ENCODE assay signal across 9 mouse cellular contexts in the genomic region with DNA sequence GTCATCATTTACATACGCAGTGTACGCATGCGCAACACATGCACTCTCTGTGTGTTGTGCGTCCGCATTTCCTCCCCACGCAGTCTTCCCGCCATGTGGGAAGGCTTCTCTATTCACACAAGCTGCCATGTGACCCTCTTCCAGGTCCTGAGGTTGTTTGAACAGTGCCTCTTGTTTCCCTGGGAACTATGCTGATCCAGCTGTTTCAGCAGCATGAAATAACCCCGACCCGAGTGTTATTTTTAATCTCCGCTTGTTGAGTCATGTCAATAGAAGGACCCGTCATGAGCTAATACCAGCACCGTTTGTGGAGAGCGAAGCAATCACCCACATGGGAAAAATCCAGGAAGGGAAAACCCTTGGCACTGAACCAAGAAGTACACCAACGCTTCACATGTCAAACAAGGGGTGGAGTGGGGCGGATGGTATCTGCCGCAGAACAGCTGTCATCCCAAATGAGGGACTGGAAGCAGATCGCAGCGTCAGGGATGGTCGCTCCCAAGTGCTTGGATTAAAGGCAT. TPM values are rescaled to one million over a fixed set of nuclear protein-coding genes. Genes with fewer than 3 reads are reported as not detected.
A peak's percentile ranks its signal among the peaks of the same experiment; 100 is the strongest.
DNase-seq lines count a peak whose midpoint lies in the region; ATAC-seq and TF ChIP-seq lines count a peak whose summit lies in the region.
"Had no signal": no experiment of that assay in that cellular context is flagged by ENCODE, and none has a peak within 500 bp of the region (broad histone marks: within the 10 kb centered on the region; RNA-seq: fewer than 3 reads in every experiment).

No protein-coding gene starts in this region.

- no peak for TF ChIP-seq CTCF in lung, postnatal 0 days (IDR thresholded peaks at IDR 0.05)

- H3K27me3 ChIP-seq in forebrain, embryonic 13.5 days: no peaks in the 10 kb centered on the region
- H3K27me3 ChIP-seq in forebrain, embryonic 12.5 days: no peaks in the 10 kb centered on the region
- H3K27me3 ChIP-seq in embryonic facial prominence, embryonic 14.5 days (replicated peaks; ENCODE audit: control insufficient read depth, insufficient read depth, low read length): no peaks in the 10 kb centered on the region
- no peaks in the 10 kb centered on the region for H3K27me3 ChIP-seq in lung, postnatal 0 days (replicated peaks; ENCODE audit: insufficient read depth, low read length)
- H3K27me3 ChIP-seq: CH12.LX had no signal

- intact Hi-C loops in heart, postnatal 25 days (cut with DNase I): no loop called here

- no peaks in the 10 kb centered on the region for H3K9me3 ChIP-seq in forebrain, embryonic 13.5 days (replicated peaks)
- no peaks in the 10 kb centered on the region for H3K9me3 ChIP-seq in forebrain, embryonic 12.5 days
- no peaks in the 10 kb centered on the region for H3K9me3 ChIP-seq in embryonic facial prominence, embryonic 14.5 days (ENCODE audit: control insufficient read depth, low read length)
- H3K9me3 ChIP-seq in lung, postnatal 0 days (ENCODE audit: low read length): no peaks in the 10 kb centered on the region

- peak; percentile 48; the same call in 1 of the 2 replicates for ATAC-seq in forebrain, embryonic 13.5 days
- ATAC-seq in forebrain, embryonic 12.5 days (ENCODE audit: low FRiP score): no peak
- ATAC-seq in embryonic facial prominence, embryonic 14.5 days (ENCODE audit: low read depth): peak; percentile 85
- ATAC-seq in lung, postnatal 0 days: peak; percentile 90
- no peak for ATAC-seq in cerebellum, adult (ENCODE audit: insufficient number of reproducible peaks, low FRiP score, low TSS enrichment)

- WGBS in forebrain, embryonic 13.5 days: 63% methylated on average over 19 of the region's 19 CpGs
- WGBS in forebrain, embryonic 12.5 days: 76% methylated on average over 19 of the region's 19 CpGs
- WGBS in embryonic facial prominence, embryonic 14.5 days: 44% methylated on average over 19 of the region's 19 CpGs
- WGBS in lung, postnatal 0 days: 21% methylated on average over 19 of the region's 19 CpGs

- peaks cover 6% of the 10 kb centered on the region; the same call in 1 of the 2 replicates for H3K4me1 ChIP-seq in forebrain, embryonic 13.5 days
- peaks cover 8% of the 10 kb centered on the region for H3K4me1 ChIP-seq in forebrain, embryonic 12.5 days
- H3K4me1 ChIP-seq in embryonic facial prominence, embryonic 14.5 days (ENCODE audit: control insufficient read depth, insufficient read depth, low read length): peaks cover 4% of the 10 kb centered on the region; the same call in 1 of the 2 replicates
- H3K4me1 ChIP-seq in lung, postnatal 0 days (ENCODE audit: insufficient read depth, low read depth, low read length): peaks cover 7% of the 10 kb centered on the region; the same call in 1 of the 2 replicates

- TF ChIP-seq EP300 in lung, postnatal 0 days (IDR thresholded peaks at IDR 0.05): peak; percentile 84

- H3K9ac ChIP-seq in forebrain, embryonic 13.5 days: no peak overlapping the region
- H3K9ac ChIP-seq in forebrain, embryonic 12.5 days: no peak overlapping the region
- H3K9ac ChIP-seq in embryonic facial prominence, embryonic 14.5 days (ENCODE audit: low read depth, low read length): no peak overlapping the region
- no peak overlapping the region for H3K9ac ChIP-seq in lung, postnatal 0 days (replicated peaks; ENCODE audit: low read depth)

- peak; percentile 94 for DNase-seq in embryonic facial prominence, embryonic 14.5 days (ENCODE audit: low spot score)
- DNase-seq in heart, postnatal 25 days (ENCODE audit: low spot score): peak; percentile 35
- peak; percentile 76 for DNase-seq in layer of hippocampus, adult 9-11 months
- peak; percentile 95 for DNase-seq in lung, postnatal 0 days (ENCODE audit: low spot score)
- DNase-seq in testis, postnatal 10 days (ENCODE audit: low spot score): no peak

- no peak overlapping the region for H3K4me3 ChIP-seq in forebrain, embryonic 13.5 days
- H3K4me3 ChIP-seq in forebrain, embryonic 12.5 days (replicated peaks): no peak overlapping the region
- H3K4me3 ChIP-seq in embryonic facial prominence, embryonic 14.5 days (ENCODE audit: low read depth, low read length): no peak overlapping the region
- no peak overlapping the region for H3K4me3 ChIP-seq in lung, postnatal 0 days (ENCODE audit: low read depth, low read length)

- no peak overlapping the region for H3K27ac ChIP-seq in forebrain, embryonic 13.5 days
- no peak overlapping the region for H3K27ac ChIP-seq in forebrain, embryonic 12.5 days
- H3K27ac ChIP-seq in embryonic facial prominence, embryonic 14.5 days (replicated peaks; ENCODE audit: low read depth, low read length): 0 out of 2 replicates have a peak overlapping the region, but pooled peaks have one; percentile 15
- no peak overlapping the region for H3K27ac ChIP-seq in lung, postnatal 0 days (ENCODE audit: low read length)

- H3K36me3 ChIP-seq in forebrain, embryonic 13.5 days (ENCODE audit: poor library complexity, severe bottlenecking): no peaks in the 10 kb centered on the region
- no peaks in the 10 kb centered on the region for H3K36me3 ChIP-seq in forebrain, embryonic 12.5 days (replicated peaks)
- no peaks in the 10 kb centered on the region for H3K36me3 ChIP-seq in embryonic facial prominence, embryonic 14.5 days (ENCODE audit: control insufficient read depth, insufficient read depth, low read length)
- H3K36me3 ChIP-seq in lung, postnatal 0 days (ENCODE audit: insufficient read depth, low read length): no peaks in the 10 kb centered on the region

- H3K4me2 ChIP-seq in forebrain, embryonic 13.5 days: no peak overlapping the region
- no peak overlapping the region for H3K4me2 ChIP-seq in forebrain, embryonic 12.5 days
- peak overlapping the region; percentile 12; the same call in 1 of the 2 replicates for H3K4me2 ChIP-seq in embryonic facial prominence, embryonic 14.5 days (ENCODE audit: low read depth, low read length)
- peak overlapping the region; percentile 28; the same call in 1 of the 2 replicates for H3K4me2 ChIP-seq in lung, postnatal 0 days (replicated peaks; ENCODE audit: low read depth, low read length)

RNA-seq across cellular contexts. Expression of a gene that starts 23.6 kb away (rescaled TPM):
- polyA plus RNA-seq in forebrain, embryonic 13.5 days (2015; fragmentation: Nextera tagmentation; extraction: Ambion mirVana): 25.7 and 28.5 TPM in 2 replicates
- polyA plus RNA-seq in forebrain, embryonic 12.5 days (2016; fragmentation: Nextera tagmentation; extraction: Ambion mirVana): 32.3 and 41.2 TPM in 2 replicates
- polyA plus RNA-seq in embryonic facial prominence, embryonic 14.5 days (2014; fragmentation: Nextera tagmentation; extraction: Ambion mirVana): 103 and 105 TPM in 2 replicates
- total RNA-seq in heart, postnatal 25 days (2021): 10 to 100 TPM; 14.0 to 14.1 TPM
- polyA plus RNA-seq in lung, postnatal 0 days (2015; fragmentation: Nextera tagmentation; extraction: Ambion mirVana): 65.0 and 74.8 TPM in 2 replicates

RNA-seq across cellular contexts. Expression of a gene that starts 38.7 kb away (rescaled TPM):
- 12.1 and 13.3 TPM in 2 replicates for polyA plus RNA-seq in forebrain, embryonic 13.5 days (2015; fragmentation: Nextera tagmentation; extraction: Ambion mirVana)
- polyA plus RNA-seq in forebrain, embryonic 12.5 days (2016; fragmentation: Nextera tagmentation; extraction: Ambion mirVana): 15.1 and 17.0 TPM in 2 replicates
- polyA plus RNA-seq in embryonic facial prominence, embryonic 14.5 days (2014; fragmentation: Nextera tagmentation; extraction: Ambion mirVana): 16.9 and 18.6 TPM in 2 replicates
- total RNA-seq in heart, postnatal 25 days (2021): 10 to 100 TPM in 1 of 2 experiments, 1 to 10 TPM in 1; 9.9 to 10.1 TPM
- polyA plus RNA-seq in lung, postnatal 0 days (2015; fragmentation: Nextera tagmentation; extraction: Ambion mirVana): 130 and 147 TPM in 2 replicates

Comparison
In these comparisons a context has a peak if more than half of its experiments do, and no peak if none do; other contexts are left out.
1. ATAC-seq: peak in forebrain, embryonic 13.5 days (single experiment), embryonic facial prominence, embryonic 14.5 days (single experiment) and lung, postnatal 0 days (single experiment); none in forebrain, embryonic 12.5 days (single experiment) and cerebellum, adult (single experiment).
2. H3K4me2 ChIP-seq: peak in embryonic facial prominence, embryonic 14.5 days (single experiment) and lung, postnatal 0 days (single experiment); none in forebrain, embryonic 13.5 days (single experiment) and forebrain, embryonic 12.5 days (single experiment).